Mouse (Mus musculus): Measurements from ENCODE around the gene Iqcc.

DNA sequence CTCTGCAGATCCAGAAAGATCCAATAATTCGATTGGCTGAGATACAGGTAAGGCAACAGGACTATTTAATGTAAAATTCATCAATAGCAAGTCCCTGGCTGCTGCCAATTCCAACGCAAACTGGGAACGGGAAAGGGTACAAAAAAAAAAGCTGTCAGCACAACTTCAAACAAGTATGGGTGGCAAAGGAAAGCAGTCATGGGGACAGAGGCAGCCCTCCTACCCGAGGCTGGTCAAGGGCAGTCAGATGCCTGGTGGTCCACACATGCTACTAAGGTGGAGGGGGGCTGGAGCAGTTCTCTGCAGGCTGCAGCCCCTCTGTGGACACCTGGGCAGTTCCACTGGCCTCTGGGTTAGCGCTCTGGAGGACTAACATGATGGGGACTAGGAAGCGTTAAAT lies 7.1 kb upstream of the Iqcc start:
- TF ChIP-seq POLR2A (IDR thresholded peaks at IDR 0.05; ENCODE audit: insufficient read depth, low read depth, low read length) = no peak
- TF ChIP-seq CTCF (IDR thresholded peaks at IDR 0.05) = no peak
- no peak for TF ChIP-seq EP300 (IDR thresholded peaks at IDR 0.05; ENCODE audit: insufficient read depth, low read depth, low read length)
